Mouse (Mus musculus) kidney, adult 9 months (tissue): Measurements from ENCODE around the gene Gtf2ird1.
"Not testable (repeated sequence)": the region's sequence is repeated elsewhere in the genome, so short reads cannot be mapped to it uniquely, and the experiment has no call there.

ENCODE experiments used
- DNase-seq: peaks from one replicate; pipeline ENCODE4 v3.0.0; 2022

The Gtf2ird1 gene

DNA sequence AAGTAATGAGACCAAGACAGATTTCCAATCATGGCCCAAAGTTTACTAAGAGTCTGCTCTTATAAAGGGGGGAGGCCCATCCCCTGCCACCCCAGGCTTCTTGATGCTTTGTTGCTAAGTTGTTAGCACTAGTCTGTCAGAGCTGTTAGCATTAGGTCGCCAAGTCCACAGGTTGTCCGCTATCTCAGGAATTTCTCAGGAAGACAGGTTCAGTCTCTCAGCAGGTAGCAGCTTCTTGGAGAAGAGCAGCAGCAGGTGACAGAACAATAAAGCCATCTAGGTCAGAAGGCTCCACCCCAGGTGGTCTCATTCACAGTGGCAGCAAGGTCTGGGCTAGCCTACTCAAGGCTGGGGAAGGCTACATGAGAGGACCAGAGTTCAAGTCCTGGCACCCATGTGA is 119.5 kb downstream of the Gtf2ird1 start:
- DNase-seq = not testable (repeated sequence)

DNA sequence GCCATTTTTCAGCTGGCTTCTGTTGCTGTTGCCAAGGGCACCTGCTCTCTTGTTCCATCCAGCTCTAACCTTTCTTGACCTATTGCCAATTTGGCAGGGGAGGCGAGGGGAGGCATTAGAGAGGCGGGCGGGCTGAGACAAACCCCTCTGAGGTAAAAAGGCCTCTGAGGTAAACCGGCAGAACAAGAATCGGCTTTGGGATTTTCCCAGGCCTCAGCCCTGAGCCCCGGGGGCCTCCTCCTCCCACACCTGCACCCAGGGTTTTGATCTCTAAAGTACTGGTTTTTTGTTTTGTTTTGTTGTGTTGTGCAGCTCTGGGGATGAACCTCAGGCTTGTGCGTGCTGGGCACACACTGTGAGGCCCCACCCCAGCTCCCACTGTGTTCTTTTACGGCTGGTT is 123.8 kb downstream of the Gtf2ird1 start:
- peak; percentile 45 for DNase-seq

DNA sequence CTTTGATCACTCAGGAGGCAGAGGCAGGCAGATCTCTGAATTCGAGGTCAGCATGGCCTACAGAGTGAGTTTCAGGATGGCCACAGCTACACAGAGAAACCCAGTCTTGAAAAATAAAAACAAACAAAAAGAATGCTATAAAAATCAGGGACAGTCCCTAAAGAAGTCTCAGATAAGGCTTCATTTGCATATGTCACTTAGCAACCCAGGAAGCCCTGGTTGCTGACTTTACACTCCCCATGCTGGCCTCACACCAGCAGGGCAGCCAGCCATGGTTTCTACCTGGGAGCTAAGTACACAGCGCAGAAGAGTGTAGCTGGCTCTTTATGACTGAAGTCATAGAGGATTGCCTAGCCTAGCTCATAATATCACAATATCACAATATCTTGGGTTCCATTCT is 126.4 kb downstream of the Gtf2ird1 start:
- no peak for DNase-seq

- DNase-seq = no peak
Measured at GRCm38 (mm10) chr5:134329311-134329710, 127.2 kb downstream of the Gtf2ird1 start.

DNA sequence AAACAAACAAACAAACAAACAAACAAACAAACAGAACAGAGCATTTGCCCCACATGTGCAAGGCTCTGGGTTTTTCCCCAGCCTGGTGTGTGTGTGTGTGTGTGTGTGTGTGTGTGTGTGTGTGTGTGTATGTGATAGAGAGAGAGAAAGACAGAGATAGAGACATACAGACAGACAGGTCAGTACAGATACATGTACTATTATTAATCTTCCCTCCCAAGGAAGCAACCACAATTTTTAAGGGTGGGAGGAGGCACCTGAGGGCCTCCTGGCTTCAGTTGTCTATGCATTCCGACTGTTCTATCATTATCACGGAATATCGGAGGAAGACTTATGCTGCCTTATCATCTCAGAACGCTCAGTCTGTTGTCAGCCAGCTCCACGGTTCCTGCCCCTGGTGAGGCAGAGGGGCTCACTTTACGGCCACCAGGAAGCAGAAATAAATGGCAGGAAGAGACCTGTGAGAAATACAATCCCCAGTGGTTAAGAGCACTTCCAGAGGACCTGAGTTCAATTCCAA is 128.0 kb downstream of the Gtf2ird1 start:
- DNase-seq = no peak

DNA sequence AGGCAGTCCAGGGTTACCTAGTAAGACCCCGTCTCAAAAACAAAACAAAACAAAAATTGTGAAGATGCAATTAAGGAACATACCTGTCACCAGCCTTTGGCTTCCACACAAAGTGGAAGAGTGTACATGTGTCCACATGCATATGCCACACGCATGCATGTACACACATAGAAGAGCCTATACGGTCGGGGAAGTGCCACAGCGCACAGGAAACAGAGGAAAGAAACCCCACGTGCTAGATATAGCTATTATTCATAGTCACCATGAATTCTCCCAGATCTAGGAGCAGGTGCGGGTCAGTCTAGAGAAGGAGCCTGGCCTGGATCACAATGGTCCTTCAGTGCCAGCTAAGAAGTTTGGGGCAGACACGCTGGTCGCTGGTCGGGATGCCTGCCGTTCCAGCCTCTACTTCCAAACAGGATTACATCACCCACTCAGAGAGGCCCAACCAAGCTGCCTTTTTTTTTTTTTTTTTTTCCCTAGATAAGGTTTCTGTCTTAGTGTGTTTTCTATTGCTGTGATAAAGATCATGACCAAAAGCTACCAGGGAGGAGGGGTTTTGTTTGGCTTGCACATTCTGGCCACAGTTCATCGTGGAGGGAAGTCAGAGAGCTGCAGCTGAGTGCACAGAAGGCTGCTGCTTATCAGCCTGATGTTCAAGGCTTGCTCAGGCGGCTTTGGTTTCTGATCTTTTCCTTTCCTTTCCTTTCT is 130.5 kb downstream of the Gtf2ird1 start:
- DNase-seq = no peak

- DNase-seq = no peak
Measured at GRCm38 (mm10) chr5:134323869-134324268, 132.6 kb downstream of the Gtf2ird1 start.

DNA sequence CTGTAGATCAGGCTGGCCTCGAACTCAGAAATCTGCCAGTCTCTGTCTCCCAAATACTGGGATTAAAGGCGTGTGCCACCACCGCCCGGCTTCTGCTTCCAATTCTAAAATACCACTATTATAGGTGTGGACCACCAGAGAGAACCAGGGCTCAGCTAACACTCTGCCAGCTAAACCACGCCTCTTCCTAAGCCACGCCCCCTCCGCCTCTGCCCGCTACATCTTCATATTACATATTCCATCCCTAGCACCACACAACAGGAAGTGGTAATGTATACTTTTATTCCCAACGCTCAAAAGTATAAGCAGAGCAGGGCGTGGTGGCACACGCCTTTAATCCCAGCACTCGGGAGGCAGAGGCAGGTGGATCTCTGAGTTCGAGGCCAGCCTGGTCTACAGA is 133.2 kb downstream of the Gtf2ird1 start:
- no peak for DNase-seq

DNA sequence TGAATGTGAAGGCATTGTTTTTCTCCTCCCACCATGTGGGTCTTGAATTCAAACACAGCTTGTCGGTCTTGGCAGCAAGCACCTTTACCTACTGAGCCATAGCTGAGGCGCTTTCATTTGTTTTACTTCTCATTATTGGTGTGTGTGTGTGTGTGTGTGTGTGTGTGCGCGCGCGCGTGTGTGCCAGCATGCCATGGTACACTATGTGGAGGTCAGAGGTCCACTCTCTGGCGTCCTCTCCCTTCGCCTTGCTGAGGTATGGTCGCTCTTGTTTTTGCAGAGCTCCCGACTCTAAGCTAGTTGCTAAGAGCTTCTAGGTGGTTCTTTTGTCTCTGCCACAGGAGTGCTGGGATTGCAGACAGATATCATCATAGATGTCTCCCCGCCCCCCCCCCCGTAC is 134.2 kb downstream of the Gtf2ird1 start:
- no peak for DNase-seq

- no peak for DNase-seq
Measured at GRCm38 (mm10) chr5:134321699-134322098, 134.8 kb downstream of the Gtf2ird1 start.

- no peak for DNase-seq
Measured at GRCm38 (mm10) chr5:134318903-134319302, 137.6 kb downstream of the Gtf2ird1 start.

- peak; percentile 60 for DNase-seq
Measured at GRCm38 (mm10) chr5:134316721-134317120, 139.8 kb downstream of the Gtf2ird1 start.

DNA sequence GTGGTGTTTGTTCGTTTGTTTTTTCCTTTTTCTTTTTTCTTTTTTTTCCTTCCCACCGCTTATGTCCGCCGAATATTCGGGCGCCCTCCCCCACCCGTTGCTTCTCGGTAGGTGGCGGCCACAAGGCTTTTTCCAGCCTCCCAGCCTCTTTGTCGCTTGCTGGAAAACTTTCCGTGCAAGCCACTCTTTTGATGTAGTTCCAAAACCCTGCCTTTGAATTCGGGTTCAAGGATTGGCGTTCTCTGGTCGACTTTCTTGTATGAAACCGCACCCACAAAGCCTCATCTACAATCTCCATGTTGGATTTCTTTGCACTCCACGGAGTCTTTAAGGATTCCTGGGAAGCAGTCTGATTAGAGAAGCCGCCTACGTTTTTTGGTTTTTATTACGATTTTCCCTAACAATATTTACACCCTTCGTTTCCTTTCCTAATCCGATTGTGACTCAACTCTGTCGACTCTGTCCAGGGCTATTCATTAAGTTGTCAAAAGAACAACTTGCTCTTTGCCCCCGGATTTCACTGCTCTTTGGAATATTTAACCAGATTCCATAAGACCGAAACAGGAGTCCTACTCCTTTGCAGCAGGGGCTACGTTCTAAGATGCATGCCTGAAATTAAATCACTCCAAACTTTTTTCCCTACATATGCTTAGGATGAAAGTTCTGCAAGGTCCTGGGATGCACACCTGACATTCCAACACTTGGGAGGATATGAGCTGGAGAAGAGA is 140.7 kb downstream of the Gtf2ird1 start:
- DNase-seq = peak; percentile 87

GRCm38 (mm10) chr5:134314688-134315622 is 141.6 kb downstream of the Gtf2ird1 start, which contains the start of gene Gtf2i:
Gene Gtf2i (minus strand): TSS chr5:134314760.
- DNase-seq = peak; percentile 98

GRCm38 (mm10) chr5:134314068-134314674 is 142.3 kb downstream of the Gtf2ird1 start:
- peak; percentile 37 for DNase-seq

DNA sequence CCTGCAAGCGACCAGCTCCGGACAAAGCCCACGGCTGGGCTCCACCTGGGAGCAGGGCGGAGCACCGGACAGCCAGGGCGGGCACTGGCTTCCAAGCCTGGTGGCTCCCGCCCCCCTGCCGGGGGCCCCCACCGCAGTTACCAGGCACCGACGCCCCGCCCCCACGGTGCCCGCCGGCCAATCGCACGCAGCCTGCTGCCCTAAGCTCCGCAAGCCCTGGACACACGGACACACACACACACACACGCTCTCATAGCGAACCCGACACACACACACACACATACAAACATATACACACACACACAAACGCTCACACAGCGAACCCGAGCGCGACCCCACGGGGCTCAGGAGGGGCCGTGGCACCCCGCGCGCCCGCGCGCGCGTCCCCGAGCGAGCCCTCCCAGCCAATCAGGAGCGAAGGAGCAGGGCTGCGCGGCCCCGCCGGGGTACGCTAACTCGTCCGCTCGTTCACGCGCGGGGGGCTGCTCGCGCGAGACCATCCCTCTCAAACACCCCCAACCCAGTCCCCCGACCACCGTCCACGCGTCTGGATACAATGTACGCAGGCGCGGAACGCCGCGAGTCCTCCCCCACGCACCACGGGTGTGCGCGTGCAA is 143.0 kb downstream of the Gtf2ird1 start:
- DNase-seq = peak; percentile 98

GRCm38 (mm10) chr5:134312691-134313450 is 143.6 kb downstream of the Gtf2ird1 start:
- peak; percentile 45 for DNase-seq

GRCm38 (mm10) chr5:134311894-134312411 is 144.6 kb downstream of the Gtf2ird1 start:
- DNase-seq = no peak

- no peak for DNase-seq
Measured at GRCm38 (mm10) chr5:134310201-134310600, 146.3 kb downstream of the Gtf2ird1 start.

- no peak for DNase-seq
Measured at GRCm38 (mm10) chr5:134309345-134309744, 147.2 kb downstream of the Gtf2ird1 start.
